Mouse (Mus musculus) embryonic fibroblast, embryonic 13.5 days (primary cell): ENCODE results near the gene Rapgef1. TPM values are rescaled to one million over a fixed set of nuclear protein-coding genes. Genes with fewer than 3 reads are reported as not detected.

Experiments used
- H3K27ac ChIP-seq: 2 replicates; pipeline ENCODE4 v1.5.1; 2012; ENCODE audit warnings: low read length, control low read depth, inconsistent platforms; ENCODE audit not compliant: insufficient read depth
- H3K4me1 ChIP-seq: 2 replicates; pipeline ENCODE4 v1.6.1; 2011; ENCODE audit warnings: low read length; ENCODE audit not compliant: control insufficient read depth, insufficient read depth
- H3K4me3 ChIP-seq: 2 replicates; pipeline ENCODE4 v1.5.1; 2011; ENCODE audit warnings: mild to moderate bottlenecking, control low read depth, low read length; ENCODE audit not compliant: insufficient read depth
- CTCF ChIP-seq: IDR thresholded peaks from 2 replicates; pipeline ENCODE4 v1.5.1; 2011; ENCODE audit warnings: mild to moderate bottlenecking, control low read depth, low read length, moderate library complexity, borderline replicate concordance; ENCODE audit not compliant: insufficient read depth
- POLR2A ChIP-seq: IDR thresholded peaks from 2 replicates; pipeline ENCODE4 v1.6.1; 2011; ENCODE audit warnings: low read depth, mild to moderate bottlenecking, control low read depth, low read length, moderate library complexity
- polyA plus RNA-seq: library from polyadenylated mRNA; stranded (reverse); fragments of >200 nt; gene quantifications from 2 replicates; pipeline ENCODE4 v1.2.4, GENCODE M21; 2011; ENCODE audit warnings: low read depth; ENCODE audit not compliant: missing spikeins, insufficient read length

Gene Rapgef1
- polyA plus RNA-seq, 1 experiment, result 43.1 TPM

DNA sequence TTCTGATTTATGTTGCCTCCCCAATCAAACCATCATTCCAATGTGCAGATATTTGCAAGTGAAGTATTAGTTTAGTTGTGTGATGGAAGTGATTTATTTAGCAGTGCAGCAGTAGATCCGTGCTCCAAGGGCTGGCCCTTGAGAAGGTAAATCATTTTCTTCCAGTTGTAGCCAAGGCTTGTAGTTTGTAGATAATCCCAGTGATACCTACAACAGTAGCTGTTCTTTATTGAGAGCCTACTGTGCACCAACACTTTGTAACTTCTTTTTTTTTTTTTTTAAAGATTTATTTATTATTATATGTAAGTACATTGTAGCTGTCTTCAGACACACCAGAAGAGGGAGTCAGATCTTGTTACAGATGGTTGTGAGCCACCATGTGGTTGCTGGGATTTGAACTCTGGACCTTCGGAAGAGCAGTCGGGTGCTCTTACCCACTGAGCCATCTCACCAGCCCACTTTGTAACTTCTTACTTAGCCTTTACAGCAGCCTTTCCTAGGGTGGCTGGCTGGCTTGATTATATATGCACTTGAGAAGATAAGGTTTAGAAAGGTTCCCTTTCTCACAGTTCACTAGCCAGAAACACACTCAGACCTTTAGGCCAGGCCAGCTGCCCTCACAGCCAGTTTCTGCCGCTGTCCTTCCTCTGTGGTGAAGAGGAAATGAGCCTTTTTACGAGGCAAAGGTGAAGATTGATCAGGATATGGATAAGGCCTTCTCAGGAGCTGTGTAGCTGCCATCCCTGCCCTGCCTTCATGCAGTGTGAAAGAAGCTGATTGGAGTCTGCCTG is 20.6 kb downstream of the Rapgef1 start:
- Histone ChIP-seq H3K4me1 (peaks cover 6% of the 10 kb centered on the region; the same call in 1 of the 2 replicates), H3K27ac (no peak overlapping the region), H3K4me3 (no peak overlapping the region)
- TF ChIP-seq POLR2A, result no peak

DNA sequence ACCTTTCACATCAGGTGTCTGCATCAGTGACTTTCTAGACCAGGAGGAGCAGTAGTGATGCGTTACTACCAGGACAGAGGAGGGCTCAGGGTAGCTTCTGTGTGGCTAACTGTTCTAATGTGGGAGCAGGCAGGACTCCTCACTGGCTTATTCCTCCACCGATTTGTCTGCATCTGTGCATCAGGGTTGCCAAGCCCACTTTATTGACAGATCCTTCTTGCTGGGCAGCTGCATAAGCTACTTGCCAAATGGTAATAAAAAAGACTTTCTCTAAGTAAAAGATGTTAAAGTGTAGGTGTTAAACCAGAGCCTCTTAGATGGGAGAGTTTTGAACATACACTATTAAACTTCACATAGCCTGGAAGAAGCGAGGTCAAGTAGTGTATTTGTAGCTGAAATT is 22.2 kb downstream of the Rapgef1 start:
- no peaks in the 10 kb centered on the region for H3K4me1 ChIP-seq
- H3K4me3 ChIP-seq, result no peak overlapping the region
- TF ChIP-seq CTCF (no peak), POLR2A (no peak)
- no peak overlapping the region for H3K27ac ChIP-seq

DNA sequence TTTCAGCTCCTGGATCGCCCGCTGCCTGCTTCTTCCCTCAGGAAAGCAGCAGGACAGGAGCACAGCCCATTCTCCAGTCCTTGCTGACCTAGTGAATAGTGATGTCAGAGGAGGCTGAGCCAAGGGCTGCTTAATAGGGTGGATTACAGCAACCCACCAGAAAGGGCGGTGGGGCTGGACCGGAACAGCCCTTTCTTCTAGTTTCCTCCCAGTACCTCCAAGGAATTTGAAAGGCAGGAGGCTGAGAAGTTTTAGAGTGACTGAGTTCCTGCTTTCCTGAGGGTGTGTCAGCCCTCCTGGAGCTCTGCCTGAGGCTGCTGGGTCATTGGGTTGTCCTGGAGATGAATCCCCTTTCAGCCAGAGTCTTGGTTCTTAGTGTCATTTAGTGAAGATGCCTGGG is 23.9 kb downstream of the Rapgef1 start:
- H3K4me1 ChIP-seq, result peaks cover 4% of the 10 kb centered on the region; the same call in 1 of the 2 replicates
- TF ChIP-seq POLR2A, result no peak
- no peak for TF ChIP-seq CTCF
- H3K27ac ChIP-seq, result no peak overlapping the region
- H3K4me3 ChIP-seq, result no peak overlapping the region

DNA sequence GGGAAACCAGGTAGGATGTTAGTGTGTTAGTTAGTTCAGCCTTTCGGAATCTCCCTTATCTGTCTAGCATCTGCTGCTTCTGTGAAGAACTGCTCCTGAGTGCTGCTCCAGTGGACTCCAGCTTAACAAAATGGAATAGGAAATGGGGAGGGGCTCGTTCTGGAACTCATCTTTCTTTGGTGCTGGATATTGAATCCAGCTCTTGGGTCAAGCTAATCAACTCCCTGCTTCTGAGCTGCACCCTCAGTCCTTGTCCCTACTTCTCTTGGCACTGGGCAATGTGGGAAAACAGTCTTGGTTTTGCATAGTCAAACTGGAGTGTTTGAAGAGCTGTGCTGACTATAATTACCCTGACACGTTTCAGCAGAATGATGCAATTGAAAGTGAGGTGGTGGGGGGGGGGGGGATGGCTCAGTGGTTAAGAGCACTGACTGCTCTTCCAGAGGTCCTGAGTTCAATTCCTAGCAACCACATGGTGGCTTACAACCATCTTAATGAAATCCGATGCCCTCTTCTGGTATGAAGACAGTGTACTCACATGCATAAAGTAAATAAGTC is 25.6 kb downstream of the Rapgef1 start:
- Histone ChIP-seq H3K4me3 (no peak overlapping the region), H3K27ac (no peak overlapping the region), H3K4me1 (peaks cover 9% of the 10 kb centered on the region; the same call in 1 of the 2 replicates)
- TF ChIP-seq CTCF, result no peak
- no peak for TF ChIP-seq POLR2A

DNA sequence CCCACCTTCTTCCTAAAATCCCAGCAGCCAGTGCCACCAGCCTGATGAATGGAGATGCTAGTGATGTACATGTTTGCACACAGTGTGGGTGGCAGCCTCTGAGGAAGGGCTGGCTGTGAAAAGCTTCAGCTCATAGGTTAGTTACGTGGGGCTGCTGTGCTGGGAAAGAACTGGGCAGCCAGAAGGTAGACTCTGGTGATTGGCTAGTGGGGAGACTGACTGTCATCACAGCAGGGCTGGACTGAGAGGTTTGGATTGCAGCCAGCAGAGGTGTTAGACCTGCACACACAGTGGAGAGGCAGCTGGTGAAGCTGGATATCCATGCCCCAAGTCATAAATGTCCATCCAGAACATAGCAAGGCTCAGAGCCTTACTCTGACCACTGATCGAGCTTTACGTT is 27.1 kb downstream of the Rapgef1 start:
- H3K27ac ChIP-seq, result no peak overlapping the region
- TF ChIP-seq POLR2A (no peak), CTCF (no peak)
- H3K4me3 ChIP-seq, result no peak overlapping the region
- H3K4me1 ChIP-seq, result peaks cover 9% of the 10 kb centered on the region; the same call in 1 of the 2 replicates

DNA sequence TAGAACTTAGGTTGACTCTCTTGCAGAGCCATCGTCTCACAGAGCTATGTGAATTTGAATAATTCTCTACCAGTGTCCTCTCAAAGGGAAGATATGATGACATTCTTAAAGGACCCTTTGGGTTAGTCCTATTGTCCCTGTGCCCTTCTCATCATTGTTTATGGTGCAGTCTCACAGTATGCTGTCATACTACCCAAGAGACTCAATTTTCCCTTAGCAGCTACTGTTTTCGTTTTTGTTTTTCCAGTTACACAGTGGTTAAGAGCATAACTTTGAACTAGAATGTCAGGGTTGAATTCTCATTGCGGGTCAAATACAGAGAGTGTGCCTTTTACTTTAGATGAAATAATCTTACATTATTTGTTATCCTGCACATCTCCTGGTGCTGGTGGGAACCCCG is 27.6 kb downstream of the Rapgef1 start:
- H3K4me1 ChIP-seq, result peaks cover 9% of the 10 kb centered on the region; the same call in 1 of the 2 replicates
- H3K4me3 ChIP-seq, result no peak overlapping the region
- H3K27ac ChIP-seq, result no peak overlapping the region
- TF ChIP-seq CTCF (no peak), POLR2A (no peak)

DNA sequence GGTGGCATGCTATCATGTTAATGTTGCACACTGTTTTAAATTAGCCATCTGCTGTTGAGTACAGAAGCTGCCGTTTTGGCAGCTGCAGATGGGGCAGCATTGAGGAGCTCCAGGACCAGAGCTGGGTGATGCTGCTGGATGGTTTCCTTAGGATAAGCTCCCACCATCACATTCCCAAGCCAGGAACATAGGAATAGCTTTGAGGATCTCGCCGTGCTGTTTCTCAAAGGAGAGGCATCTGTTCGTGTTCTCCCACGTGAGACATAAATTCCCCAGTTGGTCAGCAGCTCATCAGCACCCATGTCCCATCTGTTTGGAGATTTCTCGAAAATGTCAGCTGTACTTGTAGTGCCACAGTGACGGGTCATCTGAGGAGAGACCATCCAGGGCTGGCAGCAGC is 28.3 kb downstream of the Rapgef1 start:
- Histone ChIP-seq H3K4me1 (peaks cover 13% of the 10 kb centered on the region; the same call in 1 of the 2 replicates), H3K4me3 (no peak overlapping the region), H3K27ac (no peak overlapping the region)
- TF ChIP-seq POLR2A (no peak), CTCF (no peak)

DNA sequence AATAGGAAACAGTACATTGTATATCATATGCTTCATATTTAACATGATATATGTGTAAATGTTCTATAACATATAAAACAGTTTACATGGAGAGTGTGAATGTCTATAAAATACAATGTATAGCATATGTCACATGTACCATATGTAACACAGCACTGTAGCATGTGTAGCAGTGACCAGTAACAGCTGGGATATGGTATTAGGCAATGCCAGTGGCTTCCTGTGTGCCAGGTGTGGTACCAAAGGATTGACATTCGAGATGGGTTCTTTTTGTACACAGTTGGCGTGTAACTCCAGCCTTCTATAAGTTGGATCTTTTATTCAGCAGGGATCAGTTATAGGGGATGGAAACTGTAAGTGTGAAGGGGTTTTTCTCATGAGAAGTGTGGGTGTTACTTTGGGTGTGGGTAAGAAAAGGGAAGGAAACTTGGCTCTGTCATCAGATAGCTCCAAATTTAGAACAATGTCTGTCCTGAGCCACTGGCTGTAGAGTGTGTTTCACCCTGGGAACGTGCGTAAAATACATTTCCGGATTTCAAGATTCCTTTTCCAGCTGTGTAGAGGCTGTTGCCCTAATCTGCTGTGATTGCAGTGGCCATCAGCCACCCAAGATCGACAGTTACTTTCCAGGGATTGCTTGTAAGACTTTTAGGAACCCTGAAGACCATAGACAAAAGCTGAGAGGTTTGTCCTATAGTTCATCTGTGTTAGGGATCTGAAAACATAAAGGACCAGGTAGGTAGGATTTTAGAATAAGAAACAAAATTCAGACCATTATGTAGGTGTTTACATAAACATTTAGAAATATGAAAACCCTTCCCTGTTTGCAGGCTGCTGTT is 29.7 kb downstream of the Rapgef1 start:
- H3K4me3 ChIP-seq, result no peak overlapping the region
- H3K27ac ChIP-seq, result no peak overlapping the region
- TF ChIP-seq POLR2A (no peak), CTCF (no peak)
- H3K4me1 ChIP-seq, result peaks cover 13% of the 10 kb centered on the region; the same call in 1 of the 2 replicates

DNA sequence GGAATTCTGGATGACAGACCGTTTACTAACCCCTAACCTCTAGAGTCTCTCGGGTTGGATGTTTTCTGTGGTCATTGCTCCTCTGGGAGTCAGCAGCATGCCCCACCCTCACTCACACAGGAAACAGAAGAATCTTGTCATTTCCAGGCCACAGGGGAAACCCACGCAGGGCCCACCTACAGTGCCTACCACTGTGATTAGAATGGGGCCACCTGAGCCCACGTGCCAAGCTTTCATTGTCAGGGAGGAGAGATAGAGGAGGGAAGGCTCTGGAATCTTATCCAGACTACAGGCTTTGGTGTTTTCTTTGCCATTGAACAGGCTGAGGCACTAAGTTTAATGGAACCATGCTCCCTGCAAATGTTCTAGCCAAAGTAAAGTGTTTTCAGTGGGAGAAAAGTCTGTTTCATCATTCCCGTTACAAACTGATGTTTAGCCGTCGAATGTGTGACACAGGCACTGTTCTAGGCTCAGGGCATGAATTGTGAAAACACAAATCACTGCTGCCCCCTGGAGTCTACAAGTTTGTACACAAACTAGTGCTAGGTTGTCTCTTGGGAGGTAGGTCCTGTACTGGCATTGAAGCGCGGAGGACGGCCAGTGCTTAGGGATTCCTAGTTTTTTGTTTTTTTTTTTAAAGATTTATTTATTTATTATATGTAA is 30.4 kb downstream of the Rapgef1 start:
- H3K27ac ChIP-seq, result no peak overlapping the region

More for the DNA sequence above, 30.4 kb downstream of the Rapgef1 start:
- Histone ChIP-seq H3K4me3 (no peak overlapping the region), H3K4me1 (peaks cover 13% of the 10 kb centered on the region; the same call in 1 of the 2 replicates)
- TF ChIP-seq CTCF (no peak), POLR2A (no peak)
